Mouse (Mus musculus): ENCODE data around the gene Wbp2.

DNA sequence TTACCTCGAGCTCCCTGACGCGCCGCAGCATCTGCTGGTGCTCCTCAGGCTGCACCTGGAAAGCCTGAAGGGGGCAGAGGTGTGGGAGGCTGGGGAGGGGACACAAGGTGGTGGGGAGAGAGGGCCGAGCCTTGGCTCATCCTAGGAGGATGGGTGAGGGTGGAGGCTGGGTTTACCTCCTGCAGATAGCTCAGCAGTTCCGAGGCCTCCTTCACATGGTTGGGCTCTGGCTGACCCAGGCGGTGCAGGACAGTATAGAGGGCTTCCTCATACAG lies 10.6 kb downstream of the Wbp2 start:
- TF ChIP-seq CTCF (IDR thresholded peaks at IDR 0.05; ENCODE audit: extremely low read depth, insufficient read depth, insufficient read length, insufficient replicate concordance) = no peak
- no peak for TF ChIP-seq POLR2A (IDR thresholded peaks at IDR 0.05; ENCODE audit: low read depth, low read length)

Data from spleen, adult 2 months (tissue).